Mouse (Mus musculus): ENCODE data around the gene Mchr1. TPM values are rescaled to one million over a fixed set of nuclear protein-coding genes. Genes with fewer than 3 reads are reported as not detected.

The Mchr1 gene
- not detected in 2 replicates for total RNA-seq (2023)

GRCm38 (mm10) chr15:81235086-81235920, at the start of gene Mchr1:
Gene Mchr1 (plus strand): TSS chr15:81235499.

GRCm38 (mm10) chr15:81190630-81191178, 44.6 kb upstream of the Mchr1 start, which contains the start of gene Mrtfa:
Gene Mrtfa (minus strand): TSS chr15:81190757.

Other genes with a start within 250 kb of the Mchr1 start
- 184 and 210 TPM in 2 replicates for gene Mrtfa, start 44.7 kb upstream of the Mchr1 start, total RNA-seq (2023)
- gene Slc25a17, start 125.3 kb downstream of the Mchr1 start, total RNA-seq (2023): 12.8 and 16.9 TPM in 2 replicates
- gene St13, start 164.6 kb downstream of the Mchr1 start, total RNA-seq (2023): 34.5 and 35.0 TPM in 2 replicates
- gene Xpnpep3, start 164.6 kb downstream of the Mchr1 start, total RNA-seq (2023): 7.9 and 8.3 TPM in 2 replicates
- gene Dnajb7, start 172.8 kb downstream of the Mchr1 start, total RNA-seq (2023): not detected in 2 replicates
- 66.0 and 74.9 TPM in 2 replicates for gene Rbx1, start 230.8 kb downstream of the Mchr1 start, total RNA-seq (2023)